Mouse (Mus musculus): ENCODE measurements around the gene Mapk8ip1.

The Mapk8ip1 gene

DNA sequence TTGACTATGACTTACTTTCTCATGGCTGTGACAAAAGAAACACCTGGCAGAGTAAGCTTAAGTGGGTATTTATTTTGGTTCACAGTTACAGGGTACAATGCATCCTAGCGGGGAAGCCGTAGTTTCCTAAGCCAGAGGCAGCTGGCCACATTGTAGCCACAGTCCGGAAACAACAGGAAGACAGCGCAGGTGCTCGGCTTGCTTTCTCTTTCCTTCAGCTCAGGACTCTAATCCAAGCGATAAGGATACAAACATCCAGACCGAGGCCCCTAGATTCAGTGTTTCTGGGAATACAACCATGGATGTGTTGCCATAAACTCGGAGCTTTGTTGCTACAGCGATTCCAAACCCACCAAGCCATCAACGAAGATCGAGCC lies 27.6 kb downstream of the Mapk8ip1 start:
- no peak for DNase-seq (ENCODE audit: low read depth, low spot score)

DNA sequence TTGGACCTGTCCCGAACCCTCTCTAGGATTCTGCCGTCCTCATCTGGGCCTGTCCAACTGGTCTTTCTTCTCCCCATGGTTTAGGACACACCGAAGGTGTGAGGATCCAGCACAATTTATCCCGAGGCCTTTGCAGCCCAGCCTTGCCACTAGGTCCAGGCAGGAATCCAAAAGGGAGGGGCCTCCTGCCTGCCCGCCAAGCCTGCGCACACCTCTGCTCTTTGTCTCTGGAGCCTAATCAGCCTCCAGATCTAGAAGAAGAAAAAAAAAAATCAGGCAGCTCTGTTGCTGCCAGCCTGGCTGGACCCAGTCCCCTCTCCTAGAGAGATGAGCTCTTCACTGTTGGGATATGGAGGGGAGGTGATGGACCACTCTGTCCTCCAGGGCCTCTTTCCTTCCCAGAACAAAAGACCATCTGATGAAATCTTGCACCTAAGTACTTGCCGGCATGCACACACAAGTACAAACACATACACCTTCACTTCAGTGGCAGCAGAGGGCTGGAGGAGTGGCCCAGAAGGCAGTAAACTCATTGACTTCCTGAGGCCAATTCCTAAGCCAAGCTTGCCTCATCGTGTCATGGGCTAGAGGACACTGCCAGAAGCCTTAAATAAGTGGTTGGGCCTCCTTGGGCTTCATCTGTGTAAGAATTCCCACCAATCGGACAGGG lies 28.2 kb downstream of the Mapk8ip1 start:
- DNase-seq (ENCODE audit: low read depth, low spot score), result no peak

- no peak for DNase-seq (ENCODE audit: low read depth, low spot score)
These were observed 28.9 kb downstream of the Mapk8ip1 start for GRCm38 (mm10) chr2:92371971-92372690.

GRCm38 (mm10) chr2:92370821-92371805 lies 29.9 kb downstream of the Mapk8ip1 start:
- no peak for DNase-seq (ENCODE audit: low read depth, low spot score)

DNA sequence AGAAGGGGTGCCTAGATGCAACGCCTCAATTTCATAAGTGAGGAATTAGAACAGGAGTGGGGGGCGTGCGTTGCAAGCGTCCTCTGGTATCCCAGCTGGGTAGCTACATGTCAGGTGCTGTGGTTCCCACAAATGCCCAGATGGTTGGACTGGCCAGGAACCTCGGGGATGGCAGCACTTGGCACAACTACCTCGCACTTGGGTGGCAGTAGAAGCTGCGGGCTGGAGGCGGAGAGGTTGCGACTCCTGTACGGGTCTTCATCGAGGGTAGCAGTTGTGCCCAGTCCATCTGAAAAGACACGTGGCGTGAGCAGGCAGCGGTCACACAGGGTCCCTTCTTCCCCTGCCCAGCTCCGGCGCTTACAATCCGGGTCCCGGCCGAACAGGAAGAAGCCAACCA lies 30.7 kb downstream of the Mapk8ip1 start:
- no peak for DNase-seq (ENCODE audit: low read depth, low spot score)

DNA sequence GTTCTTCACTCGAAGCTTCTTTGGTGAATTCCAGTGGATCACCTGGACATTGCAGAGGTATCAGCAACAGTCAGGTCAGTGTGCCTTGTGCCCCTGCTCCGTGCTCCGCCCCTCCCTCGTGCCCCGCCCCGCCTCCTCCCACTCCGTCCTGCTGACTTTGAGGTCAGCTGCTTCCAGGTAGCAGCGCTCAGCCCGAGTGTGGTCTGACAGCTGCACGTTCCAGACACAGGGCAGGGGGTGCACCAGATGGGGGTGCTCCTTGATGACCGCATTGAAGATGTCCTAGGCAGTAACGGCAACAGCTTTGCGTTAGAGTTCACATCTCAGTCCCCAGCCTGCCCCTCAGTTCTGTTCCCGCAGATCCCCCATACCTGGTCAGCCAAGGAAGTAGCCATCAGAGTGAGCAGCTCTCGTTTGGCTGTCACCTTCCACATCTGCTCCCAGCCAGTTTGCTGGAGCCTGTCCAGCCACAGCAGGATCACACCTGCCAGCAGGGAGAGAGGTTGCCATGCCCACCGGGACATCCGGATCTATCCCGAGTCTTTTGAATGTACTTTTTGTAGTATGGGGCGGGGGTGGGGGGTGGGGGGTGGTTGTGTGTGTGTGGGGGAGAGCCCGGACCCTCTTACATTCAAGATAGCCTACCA lies 33.6 kb downstream of the Mapk8ip1 start:
- no peak for DNase-seq (ENCODE audit: low read depth, low spot score)

GRCm38 (mm10) chr2:92365568-92365967 lies 35.5 kb downstream of the Mapk8ip1 start:
- DNase-seq (ENCODE audit: low read depth, low spot score), result no peak

GRCm38 (mm10) chr2:92364086-92364485 lies 37.0 kb downstream of the Mapk8ip1 start:
- DNase-seq (ENCODE audit: low read depth, low spot score), result no peak

GRCm38 (mm10) chr2:92362571-92363228 lies 38.4 kb downstream of the Mapk8ip1 start:
- DNase-seq (ENCODE audit: low read depth, low spot score), result no peak

DNA sequence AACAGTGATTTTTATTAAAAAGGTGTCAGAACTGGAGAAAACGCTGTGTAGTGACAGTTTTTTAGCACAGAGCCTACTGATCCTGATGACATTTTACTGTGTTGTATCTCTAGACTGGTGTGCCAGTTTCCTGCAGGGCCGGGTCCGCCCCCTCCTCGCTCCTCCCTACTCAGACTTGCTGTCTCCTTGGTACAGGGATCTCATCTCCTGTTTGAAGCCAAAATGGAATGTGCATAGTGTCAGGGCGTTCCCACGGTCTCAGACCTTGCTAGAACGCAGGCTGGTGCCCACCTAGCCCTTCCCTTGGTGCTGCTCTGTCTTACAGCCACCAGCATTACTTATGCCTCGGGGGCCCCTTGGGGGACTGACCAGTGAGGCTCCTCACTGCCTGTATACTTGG lies 39.3 kb downstream of the Mapk8ip1 start:
- DNase-seq (ENCODE audit: low read depth, low spot score), result no peak

DNA sequence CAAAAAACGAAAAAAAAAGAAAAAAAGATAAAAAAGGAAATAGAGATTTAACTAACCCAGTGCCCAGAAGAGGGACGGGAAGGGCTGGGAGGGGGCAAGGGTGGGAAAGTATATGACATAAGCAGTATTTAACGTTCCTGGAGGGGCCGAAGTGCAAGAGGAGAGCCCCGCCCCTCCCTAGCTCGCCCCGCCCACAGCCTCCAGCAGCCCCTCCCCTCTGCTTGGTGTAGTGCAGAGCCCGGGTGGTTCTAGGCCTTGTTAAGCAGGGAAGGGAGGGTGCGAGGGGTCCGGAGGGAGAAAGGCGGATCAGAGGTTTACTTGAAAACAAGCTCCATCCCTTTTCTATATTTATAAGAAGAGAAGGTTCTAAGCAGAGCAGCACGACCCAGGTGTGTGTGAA lies 40.2 kb downstream of the Mapk8ip1 start:
- DNase-seq (ENCODE audit: low read depth, low spot score), result no peak

GRCm38 (mm10) chr2:92360186-92360823 lies 40.8 kb downstream of the Mapk8ip1 start:
- no peak for DNase-seq (ENCODE audit: low read depth, low spot score)

GRCm38 (mm10) chr2:92359301-92359700 lies 41.8 kb downstream of the Mapk8ip1 start:
- DNase-seq (ENCODE audit: low read depth, low spot score), result no peak

DNA sequence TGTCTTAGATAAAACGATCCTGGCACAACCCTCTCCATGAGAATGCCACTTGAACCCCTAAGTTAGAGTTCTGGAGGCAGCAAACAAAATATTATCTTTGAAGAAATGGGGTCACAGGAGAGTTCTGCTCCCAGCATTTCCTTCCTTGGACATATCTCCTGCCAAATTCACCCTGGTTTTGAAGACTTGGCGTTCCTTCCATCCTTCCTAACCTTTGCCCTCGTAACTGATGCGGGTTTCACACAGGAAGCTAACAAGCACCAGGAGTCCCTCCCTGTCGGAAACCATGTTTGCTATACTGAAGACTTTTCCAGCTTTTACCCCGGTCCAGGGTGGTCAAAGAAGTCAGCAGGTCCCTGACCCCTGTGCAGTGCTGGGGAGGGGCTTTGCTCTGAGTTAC lies 46.8 kb downstream of the Mapk8ip1 start:
- DNase-seq (ENCODE audit: low read depth, low spot score), result no peak

GRCm38 (mm10) chr2:92353402-92353801 lies 47.7 kb downstream of the Mapk8ip1 start:
- no peak for DNase-seq (ENCODE audit: low read depth, low spot score)

GRCm38 (mm10) chr2:92350686-92351085 lies 50.4 kb downstream of the Mapk8ip1 start:
- DNase-seq (ENCODE audit: low read depth, low spot score), result no peak

- DNase-seq (ENCODE audit: low read depth, low spot score), result peak; percentile 42
These were observed 51.3 kb downstream of the Mapk8ip1 start for GRCm38 (mm10) chr2:92349589-92350425.

- DNase-seq (ENCODE audit: low read depth, low spot score), result no peak
These were observed 53.9 kb downstream of the Mapk8ip1 start for GRCm38 (mm10) chr2:92347191-92347590.

DNA sequence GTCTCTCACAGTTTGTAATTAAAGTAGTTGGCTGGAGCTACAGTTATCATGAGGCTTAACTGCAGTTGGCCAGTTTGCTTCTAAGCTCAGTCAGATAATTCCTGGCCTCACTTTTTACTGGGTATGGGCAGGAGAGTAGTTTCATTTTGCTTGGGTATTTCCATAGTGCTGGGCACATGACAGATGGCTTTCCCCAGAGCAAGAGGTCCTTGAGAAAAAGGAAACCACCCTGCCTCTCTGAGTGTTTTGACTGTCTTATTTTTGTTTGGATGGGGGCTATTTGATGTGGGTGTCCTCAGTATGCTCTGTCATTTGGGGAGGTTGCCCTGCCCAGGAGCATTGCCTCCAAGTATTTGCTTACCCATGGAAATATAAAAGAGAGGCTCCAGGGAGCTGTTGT lies 58.6 kb downstream of the Mapk8ip1 start:
- no peak for DNase-seq (ENCODE audit: low read depth, low spot score)

Data from brain, adult 2 months (tissue).